Mouse (Mus musculus): ENCODE results near the gene Rab4a. TPM values are rescaled to one million over a fixed set of nuclear protein-coding genes. Genes with fewer than 3 reads are reported as not detected.

Gene Rab4a
- total and polyA plus RNA-seq, 3 experiments, result 22.2 to 44.6 TPM; not detected in 1

GRCm38 (mm10) chr8:123807024-123807431, 1.2 kb downstream of the Rab4a start (continued):
- TF ChIP-seq TAL1 (IDR thresholded peaks at IDR 0.05; ENCODE audit: low read length) (no peak), ZKSCAN1 (IDR thresholded peaks at IDR 0.05; ENCODE audit: low read depth, low read length) (no peak)

DNA sequence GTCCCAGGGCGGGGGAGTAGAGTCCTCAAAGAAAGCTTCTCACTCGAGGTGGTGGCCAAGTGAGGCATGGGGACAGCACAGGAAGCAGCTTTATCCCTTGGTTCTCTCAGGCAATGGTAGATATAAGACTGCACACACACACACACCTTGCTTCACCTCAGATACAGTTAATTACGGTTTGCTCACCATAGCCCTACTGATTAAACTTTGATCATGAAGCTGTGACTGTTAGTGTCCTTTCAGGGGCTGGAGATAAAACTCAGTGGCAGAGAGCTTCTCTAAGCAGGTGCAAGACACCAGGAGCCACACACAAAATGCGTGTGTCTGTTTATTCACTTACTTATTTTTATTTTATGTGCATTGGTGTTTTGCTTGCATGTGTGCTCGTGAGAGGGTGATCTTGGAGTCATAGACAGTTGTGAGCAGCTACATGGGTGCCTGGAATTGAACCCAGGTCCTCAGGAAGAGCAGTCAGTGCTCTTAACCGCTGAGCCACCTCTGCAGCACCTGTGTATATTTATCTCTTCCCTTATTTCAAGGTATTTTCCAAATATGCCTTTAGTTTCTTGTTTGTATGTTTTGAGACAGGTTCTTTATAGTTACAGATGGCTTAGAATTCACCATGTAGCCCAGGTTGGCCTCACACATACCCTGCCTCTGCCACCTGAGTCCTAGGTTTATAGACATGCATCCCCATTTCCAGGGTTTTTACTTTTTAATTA, 2.2 kb downstream of the Rab4a start:
- Histone ChIP-seq H3K36me3 (ENCODE audit: control insufficient read depth in 1 of 2, insufficient read depth in 2 of 2, low read length in 2 of 2) (peaks cover 3 to 27% of the 10 kb centered on the region in 2 experiments; a peak in 3 of 4 replicates), H3K9ac (ENCODE audit: control insufficient read depth, low read depth, low read length, poor library complexity, severe bottlenecking) (peak overlapping the region; percentile 95), H3K27ac (ENCODE audit: control insufficient read depth, low read depth, low read length) (peak overlapping the region; percentile 76), H3K4me3 (ENCODE audit: control insufficient read depth in 1 of 2, insufficient read depth in 1 of 2, low read depth in 2 of 2, low read length in 2 of 2) (peak overlapping the region; percentile 48 to 76), H3K79me2 (ENCODE audit: control insufficient read depth, insufficient read depth, low read length, poor library complexity) (peaks cover 63% of the 10 kb centered on the region), H3K4me1 (ENCODE audit: control insufficient read depth in 1 of 2, insufficient read depth in 2 of 2, low read length in 2 of 2) (peaks cover 9 to 18% of the 10 kb centered on the region in 2 experiments), H3K9me3 (replicated peaks; ENCODE audit: insufficient read depth, low read length) (no peaks in the 10 kb centered on the region), H3K27me3 (ENCODE audit: control insufficient read depth in 1 of 2, insufficient read depth in 2 of 2, low read length in 2 of 2) (no peaks in the 10 kb centered on the region)
- TF ChIP-seq ETS1 (IDR thresholded peaks at IDR 0.05; ENCODE audit: low read depth, low read length), result peak; percentile 47
- TF ChIP-seq ZNF384 (IDR thresholded peaks at IDR 0.05; ENCODE audit: low read depth, low read length), result no peak
- no peak for TF ChIP-seq ZC3H11A (IDR thresholded peaks at IDR 0.05; ENCODE audit: low read depth, low read length)
- no peak for TF ChIP-seq MAFK (IDR thresholded peaks at IDR 0.05; ENCODE audit: borderline replicate concordance, low read depth, low read length)
- TF ChIP-seq ZKSCAN1 (IDR thresholded peaks at IDR 0.05; ENCODE audit: low read depth, low read length), result no peak
- peak in 1 of 2 experiments; percentile 81; a peak in 2 of 4 replicates for TF ChIP-seq EP300 (IDR thresholded peaks at IDR 0.05; ENCODE audit: low read depth in 1 of 2, low read length in 2 of 2)
- no peak for TF ChIP-seq MAZ (IDR thresholded peaks at IDR 0.05; ENCODE audit: low read depth, low read length)
- no peak for TF ChIP-seq CHD1 (IDR thresholded peaks at IDR 0.05; ENCODE audit: low read depth, low read length)
- no peak for TF ChIP-seq GABPA (IDR thresholded peaks at IDR 0.05; ENCODE audit: low read depth, low read length)
- TF ChIP-seq GATA1 (IDR thresholded peaks at IDR 0.05; ENCODE audit: low read depth, low read length), result 0 out of 2 replicates have a peak, but pooled peaks have one; percentile 21
- TF ChIP-seq UBTF (IDR thresholded peaks at IDR 0.05; ENCODE audit: borderline replicate concordance, insufficient read depth, low read depth, low read length), result no peak
- TF ChIP-seq TAL1 (IDR thresholded peaks at IDR 0.05; ENCODE audit: low read length), result peak; percentile 33; the same call in 1 of the 2 replicates
- TF ChIP-seq TBP (IDR thresholded peaks at IDR 0.05; ENCODE audit: low read depth, low read length), result peak; percentile 93
- 0 out of 2 replicates have a peak, but pooled peaks have one; percentile 9 for TF ChIP-seq NELFE (IDR thresholded peaks at IDR 0.05; ENCODE audit: low read depth, low read length)
- no peak for TF ChIP-seq JUND (IDR thresholded peaks at IDR 0.05; ENCODE audit: low read depth, low read length)
- TF ChIP-seq E2F4 (IDR thresholded peaks at IDR 0.05; ENCODE audit: borderline replicate concordance, low read depth, low read length), result no peak
- peak; percentile 71 for TF ChIP-seq MYB (IDR thresholded peaks at IDR 0.05; ENCODE audit: low read depth, low read length)
- no peak for TF ChIP-seq ZMIZ1 (IDR thresholded peaks at IDR 0.05; ENCODE audit: low read depth, low read length)
- 0 out of 2 replicates have a peak, but pooled peaks have one; percentile 43 for TF ChIP-seq SIN3A (IDR thresholded peaks at IDR 0.05; ENCODE audit: low read length)
- TF ChIP-seq TCF12 (IDR thresholded peaks at IDR 0.05; ENCODE audit: low read depth, low read length), result peak; percentile 41
- TF ChIP-seq SMC3 (IDR thresholded peaks at IDR 0.05; ENCODE audit: low read depth, low read length), result no peak
- DNase-seq (ENCODE audit: low read depth, low spot score), result peak; percentile 55
